Mouse (Mus musculus) kidney, embryonic 15.5 days (tissue): ENCODE data around the gene Med28. TPM values are rescaled to one million over a fixed set of nuclear protein-coding genes. Genes with fewer than 3 reads are reported as not detected.

Source experiments
- ATAC-seq: fragments of 200-750 bp; cut with Nextera tagmentation; replicated peaks from 2 replicates; pipeline ENCODE4 v1.8.0; 2017; ENCODE audit warnings: moderate TSS enrichment; ENCODE audit not compliant: low FRiP score
- H3K27ac ChIP-seq: fragments of 300-500 bp; sonication (generic); 2 replicates; pipeline ENCODE4 v1.5.1; 2015; ENCODE audit warnings: mild to moderate bottlenecking, inconsistent platforms
- H3K27me3 ChIP-seq: fragments of 300-500 bp; sonication (generic); 2 replicates; pipeline ENCODE4 v1.6.1; 2015; ENCODE audit warnings: inconsistent platforms
- H3K36me3 ChIP-seq: fragments of 300-500 bp; sonication (generic); 2 replicates; pipeline ENCODE4 v1.6.1; 2015; ENCODE audit warnings: inconsistent platforms
- H3K4me1 ChIP-seq: fragments of 300-500 bp; sonication (generic); 2 replicates; pipeline ENCODE4 v1.6.1; 2015; ENCODE audit warnings: inconsistent platforms
- H3K4me2 ChIP-seq: fragments of 300-500 bp; sonication (generic); 2 replicates; pipeline ENCODE4 v1.6.1; 2015; ENCODE audit warnings: moderate library complexity, mild to moderate bottlenecking, inconsistent platforms
- H3K4me3 ChIP-seq: fragments of 300-500 bp; sonication (generic); replicated peaks from 2 replicates; pipeline ENCODE4 v1.5.1; 2015; ENCODE audit warnings: mild to moderate bottlenecking, inconsistent platforms
- H3K9ac ChIP-seq: fragments of 300-500 bp; sonication (generic); 2 replicates; pipeline ENCODE4 v1.6.1; 2015; ENCODE audit warnings: mild to moderate bottlenecking, inconsistent platforms
- H3K9me3 ChIP-seq: fragments of 300-500 bp; sonication (generic); replicated peaks from 2 replicates; pipeline ENCODE4 v1.6.1; 2016; ENCODE audit warnings: inconsistent platforms
- WGBS: fragments of 180-500 bp; shearing (Covaris S2); methylation state at CpG from one replicate; pipeline ENCODE4 v1.1.7; 2015; ENCODE audit warnings: mixed read lengths; 5-methylcytosine and 5-hydroxymethylcytosine counted together
- polyA plus RNA-seq: library from polyadenylated mRNA; unstranded; fragments of >200 nt; fragmentation: Nextera tagmentation; extraction: Ambion mirVana; gene quantifications from 2 replicates; pipeline ENCODE4 v1.2.1, GENCODE M21; 2015

Gene Med28
- polyA plus RNA-seq, result 274 and 287 TPM in 2 replicates

- Histone ChIP-seq H3K4me1 (peaks cover 15% of the 10 kb centered on the region), H3K9me3 (no peaks in the 10 kb centered on the region), H3K4me3 (peak within 1 kb of the TSS; percentile 85), H3K4me2 (peak within 1 kb of the TSS; percentile 81), H3K36me3 (peaks cover 30% of the 10 kb centered on the region), H3K9ac (peak within 1 kb of the TSS; percentile 92), H3K27ac (peak within 1 kb of the TSS; percentile 67), H3K27me3 (no peaks in the 10 kb centered on the region)
- 2% methylated on average over 56 of the region's 56 CpGs for WGBS
- peak; percentile 96 for ATAC-seq
Observed at GRCm38 (mm10) chr5:45519960-45520808, at the start of gene Med28. Med28 (plus strand) TSS chr5:45520229.

DNA sequence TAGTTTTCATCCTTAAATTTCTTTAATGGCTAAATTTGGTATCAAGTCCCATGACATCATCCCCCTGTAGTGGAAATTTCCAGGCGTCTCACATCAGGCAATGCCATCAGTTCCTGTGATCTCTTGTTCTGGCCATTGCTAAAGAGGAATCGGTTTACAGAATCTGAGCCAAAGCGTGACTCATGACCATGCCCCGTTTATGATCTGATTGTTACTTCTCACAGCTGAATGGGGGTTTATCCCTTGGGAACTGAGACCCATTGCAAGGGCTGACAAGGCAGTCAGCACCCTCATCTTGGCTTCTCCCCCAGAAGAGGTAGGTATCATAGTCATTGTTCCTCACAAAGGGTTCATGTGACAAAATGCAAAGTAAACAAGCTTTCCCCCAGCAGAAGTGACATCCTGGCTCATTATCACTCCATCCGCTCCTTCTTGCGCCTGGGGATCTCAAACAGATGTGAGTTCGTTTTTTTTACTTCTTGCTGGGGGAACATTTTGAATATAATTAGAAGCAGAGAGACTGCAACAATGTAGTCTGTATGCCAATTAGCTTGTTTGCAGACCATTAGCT lies 47.1 kb upstream of the Med28 start:
- ATAC-seq, result no peak
- H3K36me3 ChIP-seq, result no peaks in the 10 kb centered on the region
- no peak overlapping the region for H3K9ac ChIP-seq
- no peak overlapping the region for H3K4me2 ChIP-seq
- H3K4me3 ChIP-seq, result no peak overlapping the region
- no peaks in the 10 kb centered on the region for H3K9me3 ChIP-seq
- H3K27ac ChIP-seq, result no peak overlapping the region
- no peaks in the 10 kb centered on the region for H3K27me3 ChIP-seq
- peaks cover 11% of the 10 kb centered on the region for H3K4me1 ChIP-seq
- WGBS, result 36% methylated on average over 7 of the region's 7 CpGs

- H3K27ac ChIP-seq, result no peak overlapping the region
Observed at GRCm38 (mm10) chr5:45473521-45473920, 46.5 kb upstream of the Med28 start.

GRCm38 (mm10) chr5:45474215-45474614 lies 45.8 kb upstream of the Med28 start:
- Histone ChIP-seq H3K27me3 (no peaks in the 10 kb centered on the region), H3K27ac (no peak overlapping the region), H3K36me3 (no peaks in the 10 kb centered on the region), H3K9ac (no peak overlapping the region), H3K4me2 (no peak overlapping the region), H3K9me3 (no peaks in the 10 kb centered on the region), H3K4me3 (no peak overlapping the region), H3K4me1 (peaks cover 11% of the 10 kb centered on the region)
- WGBS, result 28% methylated on average over 6 of the region's 6 CpGs
- 0 out of 2 replicates have a peak, but pooled peaks have one; percentile 36 for ATAC-seq

More at GRCm38 (mm10) chr5:45473521-45473920, 46.5 kb upstream of the Med28 start:
- 85% methylated on average over 1 of the region's 1 CpGs for WGBS
- no peaks in the 10 kb centered on the region for H3K27me3 ChIP-seq
- H3K9me3 ChIP-seq, result no peaks in the 10 kb centered on the region
- no peak overlapping the region for H3K4me3 ChIP-seq
- H3K36me3 ChIP-seq, result no peaks in the 10 kb centered on the region
- no peak for ATAC-seq
- H3K9ac ChIP-seq, result no peak overlapping the region
- no peak overlapping the region for H3K4me2 ChIP-seq
- peaks cover 11% of the 10 kb centered on the region for H3K4me1 ChIP-seq

DNA sequence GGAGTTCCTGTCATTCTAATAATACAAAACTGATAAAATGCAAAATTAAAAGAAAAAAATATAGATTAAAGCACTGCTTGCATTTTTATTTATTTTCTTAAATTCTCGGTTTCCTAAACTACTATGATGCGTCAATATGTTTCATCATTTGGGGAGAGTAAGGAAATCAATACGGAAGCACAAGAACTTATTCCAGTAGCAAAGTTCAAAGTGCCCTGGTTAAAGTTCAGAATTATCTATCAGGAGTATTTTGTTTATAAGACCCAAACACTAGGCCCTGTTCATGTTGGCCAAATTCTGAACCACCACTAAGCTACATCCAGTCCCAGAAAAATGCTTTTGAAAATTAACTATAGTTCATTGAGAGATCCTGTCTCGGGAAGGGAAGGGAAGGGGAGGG lies 45.3 kb upstream of the Med28 start:
- no peaks in the 10 kb centered on the region for H3K27me3 ChIP-seq
- no peak for ATAC-seq
- H3K9me3 ChIP-seq, result no peaks in the 10 kb centered on the region

DNA sequence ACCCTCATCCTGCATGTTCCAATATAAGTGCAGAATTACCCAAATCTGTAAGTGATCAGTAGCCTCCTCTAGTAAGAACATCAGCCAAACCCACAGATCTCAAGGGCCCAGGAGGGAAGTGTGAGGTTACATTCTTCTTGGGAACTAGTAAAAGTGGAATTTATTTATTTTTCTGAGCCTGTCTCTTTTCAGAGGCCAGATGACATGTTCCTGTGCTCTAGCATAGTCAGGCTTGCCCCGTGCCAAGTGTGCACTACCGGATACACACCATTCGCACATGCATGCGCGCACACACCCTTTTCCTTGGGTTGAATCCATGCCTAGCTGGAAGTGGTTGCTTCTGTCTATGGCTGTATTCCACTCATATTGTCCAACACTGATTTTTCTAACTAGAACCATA lies 44.3 kb upstream of the Med28 start:
- Histone ChIP-seq H3K27me3 (no peaks in the 10 kb centered on the region), H3K4me3 (no peak overlapping the region), H3K9ac (no peak overlapping the region), H3K27ac (no peak overlapping the region), H3K9me3 (no peaks in the 10 kb centered on the region), H3K4me2 (no peak overlapping the region), H3K36me3 (no peaks in the 10 kb centered on the region), H3K4me1 (peaks cover 11% of the 10 kb centered on the region)
- WGBS, result 84% methylated on average over 5 of the region's 5 CpGs
- ATAC-seq, result no peak

More for the DNA sequence above, 45.3 kb upstream of the Med28 start:
- H3K4me3 ChIP-seq, result no peak overlapping the region
- WGBS, result 78% methylated on average over 3 of the region's 4 CpGs
- H3K4me2 ChIP-seq, result no peak overlapping the region
- H3K36me3 ChIP-seq, result no peaks in the 10 kb centered on the region
- no peak overlapping the region for H3K9ac ChIP-seq
- peaks cover 11% of the 10 kb centered on the region for H3K4me1 ChIP-seq
- no peak overlapping the region for H3K27ac ChIP-seq

DNA sequence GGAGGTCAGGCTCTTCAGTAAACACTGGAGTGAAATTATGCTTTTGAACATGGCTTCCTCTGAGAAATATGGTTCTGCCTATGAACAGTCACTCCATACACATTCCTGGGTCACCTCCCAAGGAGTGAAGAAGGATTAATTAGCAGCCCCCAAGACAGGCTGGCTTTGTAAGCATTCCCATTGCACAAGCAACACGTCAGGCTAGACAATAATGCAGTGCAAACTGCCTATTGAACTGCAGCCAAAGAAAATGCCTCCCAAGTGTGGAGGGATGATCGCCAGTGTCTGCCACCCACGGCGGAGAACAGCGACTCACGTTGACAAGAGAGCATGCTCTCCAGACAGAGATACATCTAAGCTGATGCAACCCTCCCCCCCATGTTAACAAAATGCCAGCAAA lies 43.7 kb upstream of the Med28 start:
- no peaks in the 10 kb centered on the region for H3K36me3 ChIP-seq
- no peak overlapping the region for H3K9ac ChIP-seq
- H3K27me3 ChIP-seq, result no peaks in the 10 kb centered on the region
- peaks cover 11% of the 10 kb centered on the region for H3K4me1 ChIP-seq
- H3K27ac ChIP-seq, result no peak overlapping the region
- H3K4me2 ChIP-seq, result no peak overlapping the region
- H3K9me3 ChIP-seq, result no peaks in the 10 kb centered on the region
- H3K4me3 ChIP-seq, result no peak overlapping the region
- ATAC-seq, result peak; percentile 46; the same call in 1 of the 2 replicates
- 48% methylated on average over 6 of the region's 6 CpGs for WGBS

- Histone ChIP-seq H3K9ac (no peak overlapping the region), H3K4me3 (no peak overlapping the region), H3K36me3 (no peaks in the 10 kb centered on the region), H3K27me3 (no peaks in the 10 kb centered on the region), H3K4me2 (no peak overlapping the region), H3K4me1 (peaks cover 11% of the 10 kb centered on the region), H3K9me3 (no peaks in the 10 kb centered on the region), H3K27ac (no peak overlapping the region)
- no peak for ATAC-seq
- WGBS, result 87% methylated on average over 7 of the region's 7 CpGs
Observed at GRCm38 (mm10) chr5:45477601-45478000, 42.4 kb upstream of the Med28 start.

DNA sequence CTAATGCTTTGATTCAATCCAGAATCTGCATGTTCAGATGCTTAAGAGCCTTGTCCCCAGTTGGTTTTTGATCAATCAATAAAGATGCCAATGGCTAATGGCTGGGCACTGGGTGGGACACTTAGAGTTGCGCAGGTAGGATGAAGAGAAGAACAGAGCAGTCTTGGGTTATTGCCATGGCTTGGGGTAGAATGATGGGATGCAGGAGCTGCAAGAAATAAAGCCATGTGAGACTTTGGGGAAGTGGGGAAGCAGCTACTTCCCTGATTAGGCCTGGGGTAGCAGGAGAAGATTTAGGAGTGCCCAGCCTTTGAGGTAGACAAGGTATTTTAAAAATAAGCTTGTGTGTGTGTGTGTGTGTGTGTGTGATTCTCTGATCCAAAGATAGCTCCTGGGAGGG lies 40.0 kb upstream of the Med28 start:
- no peaks in the 10 kb centered on the region for H3K27me3 ChIP-seq
- 97% methylated on average over 1 of the region's 1 CpGs for WGBS
- no peak overlapping the region for H3K9ac ChIP-seq
- H3K9me3 ChIP-seq, result no peaks in the 10 kb centered on the region
- H3K36me3 ChIP-seq, result no peaks in the 10 kb centered on the region
- H3K4me3 ChIP-seq, result no peak overlapping the region
- H3K4me1 ChIP-seq, result peaks cover 8% of the 10 kb centered on the region
- H3K27ac ChIP-seq, result no peak overlapping the region
- no peak for ATAC-seq
- no peak overlapping the region for H3K4me2 ChIP-seq

- Histone ChIP-seq H3K27me3 (no peaks in the 10 kb centered on the region), H3K4me1 (peaks cover 4% of the 10 kb centered on the region; the same call in 1 of the 2 replicates), H3K9ac (no peak overlapping the region), H3K4me3 (no peak overlapping the region), H3K27ac (no peak overlapping the region), H3K9me3 (no peaks in the 10 kb centered on the region), H3K4me2 (no peak overlapping the region), H3K36me3 (no peaks in the 10 kb centered on the region)
- ATAC-seq, result no peak
- WGBS, result 89% methylated on average over 2 of the region's 2 CpGs
Observed at GRCm38 (mm10) chr5:45481125-45481524, 38.9 kb upstream of the Med28 start.

- Histone ChIP-seq H3K4me2 (no peak overlapping the region), H3K27me3 (no peaks in the 10 kb centered on the region)
- 57% methylated on average over 3 of the region's 3 CpGs for WGBS
Observed at GRCm38 (mm10) chr5:45482607-45483006, 37.4 kb upstream of the Med28 start.

GRCm38 (mm10) chr5:45483654-45484053 lies 36.4 kb upstream of the Med28 start:
- no peak overlapping the region for H3K4me3 ChIP-seq
- H3K27ac ChIP-seq, result no peak overlapping the region

More at GRCm38 (mm10) chr5:45482607-45483006, 37.4 kb upstream of the Med28 start:
- no peak overlapping the region for H3K4me3 ChIP-seq
- no peaks in the 10 kb centered on the region for H3K4me1 ChIP-seq
- no peaks in the 10 kb centered on the region for H3K36me3 ChIP-seq
- H3K27ac ChIP-seq, result no peak overlapping the region
- ATAC-seq, result no peak
- no peaks in the 10 kb centered on the region for H3K9me3 ChIP-seq
- H3K9ac ChIP-seq, result no peak overlapping the region

More at GRCm38 (mm10) chr5:45483654-45484053, 36.4 kb upstream of the Med28 start:
- 81% methylated on average over 1 of the region's 1 CpGs for WGBS
- H3K36me3 ChIP-seq, result no peaks in the 10 kb centered on the region
- no peak overlapping the region for H3K9ac ChIP-seq
- H3K4me2 ChIP-seq, result no peak overlapping the region
- ATAC-seq, result no peak
- H3K4me1 ChIP-seq, result no peaks in the 10 kb centered on the region
- no peaks in the 10 kb centered on the region for H3K9me3 ChIP-seq
- no peaks in the 10 kb centered on the region for H3K27me3 ChIP-seq
